Mouse (Mus musculus) liver, embryonic 14.5 days (tissue): ENCODE results near the gene Mgll. TPM values are rescaled to one million over a fixed set of nuclear protein-coding genes. Genes with fewer than 3 reads are reported as not detected.

ENCODE experiments used
- ATAC-seq: fragments of 200-750 bp; cut with Nextera tagmentation; 2 replicates; pipeline ENCODE4 v1.8.0; 2017; ENCODE audit warnings: moderate number of reproducible peaks, mild to moderate bottlenecking, moderate library complexity; ENCODE audit not compliant: insufficient read depth
- DNase-seq, 3 experiments: peaks; one replicate each; pipeline ENCODE4 v3.0.0-alpha.2; 2012 to 2013; ENCODE audit warnings: low read depth in 3 of 3, low spot score in 3 of 3
- H3K27ac ChIP-seq: fragments of 300-500 bp; sonication (generic); 2 replicates; pipeline ENCODE4 v1.5.1; 2014; ENCODE audit warnings: moderate library complexity, mild to moderate bottlenecking, control low read depth, inconsistent platforms
- H3K27me3 ChIP-seq: fragments of 300-500 bp; sonication (generic); 2 replicates; pipeline ENCODE4 v1.6.1; 2014; ENCODE audit warnings: mild to moderate bottlenecking, low read length, moderate library complexity; ENCODE audit not compliant: control insufficient read depth, insufficient read depth
- H3K36me3 ChIP-seq: fragments of 300-500 bp; sonication (generic); replicated peaks from 2 replicates; pipeline ENCODE4 v1.6.1; 2014; ENCODE audit warnings: low read depth; ENCODE audit not compliant: control insufficient read depth, insufficient read depth
- H3K4me1 ChIP-seq, 2 experiments: fragments of 200-500 bp in 1 of 2; fragments of 300-500 bp in 1 of 2; sonication (generic) in 1 of 2; replicated peaks; 2 replicates each; pipeline ENCODE4 v1.6.1; 2012 to 2014; ENCODE audit warnings: antibody characterized with exemption in 1 of 2, inconsistent platforms in 1 of 2, low read length in 1 of 2; ENCODE audit not compliant: control insufficient read depth in 2 of 2, insufficient read depth in 2 of 2
- H3K4me2 ChIP-seq: fragments of 300-500 bp; sonication (generic); 2 replicates; pipeline ENCODE4 v1.6.1; 2014; ENCODE audit warnings: low read depth, mild to moderate bottlenecking, control low read depth, moderate library complexity
- H3K4me3 ChIP-seq, 2 experiments: fragments of 200-500 bp in 1 of 2; fragments of 300-500 bp in 1 of 2; sonication (generic) in 1 of 2; 2 replicates each; pipeline ENCODE4 v1.5.1; 2012 to 2014; ENCODE audit warnings: low read depth in 2 of 2, low read length in 2 of 2, mild to moderate bottlenecking in 2 of 2, control low read depth in 1 of 2, inconsistent platforms in 1 of 2, moderate library complexity in 1 of 2; ENCODE audit not compliant: insufficient read depth in 1 of 2
- H3K9ac ChIP-seq: fragments of 300-500 bp; sonication (generic); replicated peaks from 2 replicates; pipeline ENCODE4 v1.6.1; 2014; ENCODE audit warnings: mild to moderate bottlenecking, control low read depth, moderate library complexity
- H3K9me3 ChIP-seq: fragments of 300-500 bp; sonication (generic); 2 replicates; pipeline ENCODE4 v1.6.1; 2016; ENCODE audit warnings: low read length, mixed read lengths; ENCODE audit not compliant: control insufficient read depth
- CTCF ChIP-seq: IDR thresholded peaks from 2 replicates; pipeline ENCODE4 v1.5.1; 2016; ENCODE audit warnings: antibody characterized with exemption, low read depth, control low read depth
- EP300 ChIP-seq: IDR thresholded peaks from 2 replicates; pipeline ENCODE4 v1.6.1; 2016; ENCODE audit warnings: antibody characterized with exemption, low read depth
- WGBS: fragments of 180-500 bp; shearing (Covaris S2); extraction: QIAGEN DNeasy Blood & Tissue Kit; methylation state at CpG from one replicate; pipeline ENCODE4 v1.1.7; 2014; ENCODE audit not compliant: insufficient replicate concordance; 5-methylcytosine and 5-hydroxymethylcytosine counted together
- polyA plus RNA-seq, 2 experiments: library from polyadenylated mRNA; depleted of rRNA in 1 of 2; stranded (reverse) in 1 of 2; unstranded in 1 of 2; fragments of >200 nt; fragmentation: Nextera tagmentation in 1 of 2; extraction: Ambion mirVana in 1 of 2; gene quantifications; 2 replicates each; pipeline versions ENCODE4 v1.2.1 to v1.2.3; 2012 to 2014

The Mgll gene
- polyA plus RNA-seq, 2 experiments = 17.0 to 68.0 TPM

DNA sequence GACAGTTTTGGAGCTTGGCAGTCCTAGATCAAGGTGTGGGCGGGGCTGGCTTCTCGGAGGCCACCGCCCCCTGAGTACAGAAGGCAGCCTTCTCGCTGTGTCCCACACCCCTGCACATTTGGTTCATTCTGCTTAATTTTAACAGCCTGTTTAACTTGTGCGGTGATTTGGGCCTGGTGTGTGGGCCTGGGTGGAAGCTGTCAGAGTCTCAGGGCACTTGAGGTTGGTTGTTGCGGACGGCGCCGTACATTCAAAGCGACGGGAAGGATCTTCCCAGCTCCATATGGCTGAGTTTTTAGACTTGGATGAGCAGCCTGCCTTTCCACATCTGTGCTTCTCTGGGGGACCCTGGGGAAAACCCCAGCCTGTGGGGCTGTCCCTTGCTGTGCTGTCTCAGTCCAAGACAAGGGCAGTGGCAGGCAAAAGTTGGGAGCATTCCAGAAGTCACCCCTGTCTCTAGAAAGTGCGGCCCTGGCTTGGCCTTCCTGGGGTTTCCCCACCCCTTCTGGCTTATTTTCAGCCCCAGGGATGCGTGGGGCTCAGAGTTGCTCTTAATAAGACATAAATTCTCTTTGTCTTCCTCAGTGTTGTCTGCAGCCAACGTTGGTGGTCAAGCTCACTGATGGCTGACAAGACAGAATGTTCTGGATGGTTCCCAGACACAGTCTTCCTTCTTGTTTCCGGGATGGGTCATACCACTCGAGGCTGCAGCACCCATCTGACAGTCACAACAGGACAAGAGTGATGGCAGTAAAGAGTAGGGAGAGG is 12.7 kb downstream of the Mgll start:
- DNase-seq = no peak
- H3K4me2 ChIP-seq = peak overlapping the region; percentile 23
- H3K36me3 ChIP-seq = peaks cover 37% of the 10 kb centered on the region
- peaks cover 62 to 71% of the 10 kb centered on the region in 2 experiments for H3K4me1 ChIP-seq
- 73% methylated on average over 16 of the region's 16 CpGs for WGBS
- ATAC-seq = no peak
- no peaks in the 10 kb centered on the region for H3K27me3 ChIP-seq
- H3K9me3 ChIP-seq = no peaks in the 10 kb centered on the region
- H3K4me3 ChIP-seq = no peak overlapping the region
- no peak overlapping the region for H3K9ac ChIP-seq
- no peak overlapping the region for H3K27ac ChIP-seq
- TF ChIP-seq EP300 (no peak), CTCF (no peak)

GRCm38 (mm10) chr6:88737509-88737888 is 13.3 kb downstream of the Mgll start:
- Histone ChIP-seq H3K9ac (no peak overlapping the region), H3K27me3 (no peaks in the 10 kb centered on the region), H3K36me3 (peaks cover 40% of the 10 kb centered on the region), H3K4me2 (no peak overlapping the region), H3K4me1 (peaks cover 59 to 67% of the 10 kb centered on the region in 2 experiments), H3K4me3 (no peak overlapping the region), H3K9me3 (no peaks in the 10 kb centered on the region), H3K27ac (no peak overlapping the region)
- WGBS = 87% methylated on average over 6 of the region's 6 CpGs
- no peak for ATAC-seq
- TF ChIP-seq CTCF (no peak), EP300 (no peak)
- no peak for DNase-seq

- WGBS = 24% methylated on average over 3 of the region's 3 CpGs
- peak; percentile 98 for ATAC-seq
- Histone ChIP-seq H3K4me1 (peaks cover 39 to 45% of the 10 kb centered on the region in 2 experiments), H3K4me2 (peak overlapping the region; percentile 56), H3K27ac (peak overlapping the region; percentile 92), H3K27me3 (no peaks in the 10 kb centered on the region), H3K36me3 (peaks cover 26% of the 10 kb centered on the region), H3K9me3 (no peaks in the 10 kb centered on the region), H3K4me3 (peak overlapping the region in 1 of 2 experiments; percentile 15; a peak in 1 of 4 replicates), H3K9ac (peak overlapping the region; percentile 56)
- peak; percentile 75 to 76 (median 75) for DNase-seq
- TF ChIP-seq CTCF = no peak
- TF ChIP-seq EP300 = peak; percentile 92
These were observed 16.8 kb downstream of the Mgll start for GRCm38 (mm10) chr6:88741041-88741440.

DNA sequence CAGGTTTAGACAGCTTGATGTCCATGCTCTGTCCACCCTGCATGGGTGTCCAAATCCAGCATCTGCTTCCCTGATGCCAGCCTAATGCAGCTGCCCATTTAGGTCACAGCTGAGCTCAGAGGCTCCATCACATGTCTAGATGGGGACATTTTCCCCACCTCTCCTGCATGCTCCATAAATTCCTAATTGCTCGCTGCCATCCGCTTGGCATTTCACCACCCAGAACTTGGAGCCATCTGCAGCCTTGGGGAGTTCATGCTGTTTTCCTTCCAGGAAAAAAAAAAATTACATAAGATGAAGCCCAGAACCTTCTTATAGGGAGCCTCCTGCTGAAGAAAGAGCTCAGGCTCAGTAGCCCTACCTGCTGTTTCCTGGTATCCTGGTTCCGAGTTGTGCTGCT is 17.6 kb downstream of the Mgll start:
- TF ChIP-seq EP300 (no peak), CTCF (peak; percentile 3; the same call in 1 of the 2 replicates)
- peak overlapping the region; percentile 92 for H3K27ac ChIP-seq
- H3K9me3 ChIP-seq = no peaks in the 10 kb centered on the region
- ATAC-seq (no peak), DNase-seq (no peak)
- H3K4me3 ChIP-seq = no peak overlapping the region
- WGBS = 84% methylated on average over 3 of the region's 3 CpGs
- peak overlapping the region; percentile 56; the same call in 1 of the 2 replicates for H3K4me2 ChIP-seq
- peaks cover 26% of the 10 kb centered on the region for H3K36me3 ChIP-seq
- H3K9ac ChIP-seq = peak overlapping the region; percentile 56
- H3K27me3 ChIP-seq = no peaks in the 10 kb centered on the region
- peaks cover 31 to 38% of the 10 kb centered on the region in 2 experiments for H3K4me1 ChIP-seq

DNA sequence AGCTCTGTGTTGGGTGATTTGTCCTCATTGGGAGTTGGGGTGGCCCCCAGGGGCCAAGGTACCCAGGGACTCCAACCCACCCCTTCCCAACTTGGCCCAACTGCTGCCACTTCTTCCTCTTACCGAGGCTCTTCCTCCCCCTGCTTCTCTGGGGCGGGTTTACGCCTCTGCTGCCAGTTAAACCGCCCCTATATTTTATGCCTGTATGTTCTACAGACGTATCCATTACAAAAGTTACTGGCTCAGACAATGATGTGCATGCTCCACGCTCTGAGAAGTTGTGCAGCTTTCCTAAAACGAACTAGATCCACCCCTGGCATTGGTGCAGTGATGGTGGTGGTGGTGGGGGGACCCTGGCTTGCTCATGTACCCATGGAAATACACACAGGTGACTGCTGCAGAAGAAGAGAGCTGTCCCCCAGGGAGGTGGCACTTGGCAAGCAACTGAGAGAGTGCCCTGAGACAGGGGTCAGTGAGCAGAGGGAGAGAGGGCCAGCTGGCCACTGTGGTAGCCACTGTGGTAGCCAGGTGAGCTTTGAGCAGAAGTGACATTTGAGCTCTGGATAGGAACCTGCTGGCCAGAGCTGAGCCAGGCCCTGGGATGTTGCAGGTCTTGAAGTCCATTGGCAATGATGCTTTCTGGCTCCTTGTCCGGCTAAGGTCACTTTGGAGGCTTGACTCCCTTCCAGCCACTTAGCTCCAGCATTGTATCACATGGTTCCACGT is 18.2 kb downstream of the Mgll start:
- peaks cover 31 to 38% of the 10 kb centered on the region in 2 experiments for H3K4me1 ChIP-seq
- no peak for DNase-seq
- 72% methylated on average over 9 of the region's 9 CpGs for WGBS
- H3K9ac ChIP-seq = no peak overlapping the region
- no peaks in the 10 kb centered on the region for H3K9me3 ChIP-seq
- H3K4me2 ChIP-seq = no peak overlapping the region
- H3K4me3 ChIP-seq = no peak overlapping the region
- H3K27ac ChIP-seq = no peak overlapping the region
- no peak for ATAC-seq
- peaks cover 25% of the 10 kb centered on the region for H3K36me3 ChIP-seq
- TF ChIP-seq CTCF (no peak), EP300 (no peak)
- H3K27me3 ChIP-seq = no peaks in the 10 kb centered on the region
